Mouse (Mus musculus) left cerebral cortex, adult 2 months (tissue): ENCODE results near the gene Dgkh. TPM values are rescaled to one million over a fixed set of nuclear protein-coding genes. Genes with fewer than 3 reads are reported as not detected.
"Not testable (repeated sequence)": the region's sequence is repeated elsewhere in the genome, so short reads cannot be mapped to it uniquely, and the experiment has no call there.

Experiments
- DNase-seq, 2 experiments: peaks; one replicate each; pipeline ENCODE4 v3.0.0; 2021 to 2022; ENCODE audit warnings: low spot score in 2 of 2, mixed read lengths in 1 of 2; ENCODE audit errors: extremely low spot score in 1 of 2
- H3K27ac ChIP-seq: fragments of 200-600 bp; 2 replicates; pipeline ENCODE4 v1.8.1; 2022
- H3K4me3 ChIP-seq: fragments of 200-600 bp; 2 replicates; pipeline ENCODE4 v1.8.1; 2022
- CTCF ChIP-seq: fragments of 200-600 bp; IDR thresholded peaks from 2 replicates; pipeline ENCODE4 v1.8.1; 2022; ENCODE audit warnings: antibody characterized with exemption, mild to moderate bottlenecking, moderate library complexity
- intact Hi-C: fragments of 180-260 bp; cut with DNase I; formaldehyde crosslinking; loops from one replicate; pipeline ENCODE4 v1.15.1; 2025
- total RNA-seq, 2 experiments: library from RNA; stranded (reverse); gene quantifications; 2 replicates each; pipeline ENCODE4 v1.2.3; 2021

Gene Dgkh
- total RNA-seq, 2 experiments from 2014 or later = 77.3 to 77.8 TPM

- DNase-seq = no peak
Observed at GRCm38 (mm10) chr14:78734605-78735004, 2.0 kb upstream of the Dgkh start.

GRCm38 (mm10) chr14:78734203-78734602 is 1.6 kb upstream of the Dgkh start:
- intact Hi-C loops = loop anchor here (5.0 kb wide), 3 partner anchors 163 to 373 kb away; no protein-coding TSS in a partner anchor
- not testable (repeated sequence) for H3K4me3 ChIP-seq, H3K27ac ChIP-seq, DNase-seq

More at GRCm38 (mm10) chr14:78734605-78735004, 2.0 kb upstream of the Dgkh start:
- H3K4me3 ChIP-seq = no peak overlapping the region
- H3K27ac ChIP-seq = no peak overlapping the region
- no peak for TF ChIP-seq CTCF
- intact Hi-C loops = loop anchor here (5.0 kb wide), 3 partner anchors 163 to 373 kb away; no protein-coding TSS in a partner anchor

- Histone ChIP-seq H3K4me3 (peak overlapping the region; percentile 67), H3K27ac (peak overlapping the region; percentile 94)
Observed at GRCm38 (mm10) chr14:78733366-78734076, 945 bp upstream of the Dgkh start.

GRCm38 (mm10) chr14:78731852-78732616 is 542 bp downstream of the Dgkh start:
- Histone ChIP-seq H3K27ac (peak overlapping the region; percentile 94), H3K4me3 (peak overlapping the region; percentile 67)
- intact Hi-C loops = loop anchor here (1.0 to 5.0 kb wide), 4 partner anchors 116 to 375 kb away; no protein-coding TSS in a partner anchor
- TF ChIP-seq CTCF = no peak
- DNase-seq = peak; percentile 39 to 48

More at GRCm38 (mm10) chr14:78733366-78734076, 945 bp upstream of the Dgkh start:
- intact Hi-C loops = loop anchor here (5.0 kb wide), 3 partner anchors 164 to 374 kb away; no protein-coding TSS in a partner anchor
- TF ChIP-seq CTCF = no peak
- no peak for DNase-seq

- peak; percentile 19 for TF ChIP-seq CTCF
- intact Hi-C loops = loop anchor here (1.0 to 5.0 kb wide), 4 partner anchors 117 to 376 kb away; no protein-coding TSS in a partner anchor
- DNase-seq = peak in 1 of 2 experiments; percentile 46
- Histone ChIP-seq H3K4me3 (peak overlapping the region; percentile 67), H3K27ac (peak overlapping the region; percentile 94; the same call in 1 of the 2 replicates)
Observed at GRCm38 (mm10) chr14:78731240-78731639, 1.3 kb downstream of the Dgkh start.

- TF ChIP-seq CTCF = no peak
- Histone ChIP-seq H3K4me3 (peak overlapping the region; percentile 55), H3K27ac (no peak overlapping the region; the same call in 1 of the 2 replicates)
- DNase-seq = no peak
- intact Hi-C loops = loop anchor here (2.0 kb wide), 2 partner anchors 47 to 57 kb away; no protein-coding TSS in a partner anchor
Observed at GRCm38 (mm10) chr14:78725976-78726375, 6.6 kb downstream of the Dgkh start.

GRCm38 (mm10) chr14:78725307-78725956 is 7.1 kb downstream of the Dgkh start:
- TF ChIP-seq CTCF = no peak
- Histone ChIP-seq H3K27ac (peak overlapping the region; percentile 69), H3K4me3 (peak overlapping the region; percentile 55)
- intact Hi-C loops = loop anchor here (2.0 kb wide), 2 partner anchors 47 to 57 kb away; no protein-coding TSS in a partner anchor
- DNase-seq = no peak

GRCm38 (mm10) chr14:78724414-78725306 is 7.9 kb downstream of the Dgkh start:
- Histone ChIP-seq H3K27ac (peak overlapping the region; percentile 69), H3K4me3 (peak overlapping the region; percentile 55)
- DNase-seq = peak; percentile 45 to 49
- intact Hi-C loops = loop anchor here (2.0 kb wide), 2 partner anchors 46 to 56 kb away; no protein-coding TSS in a partner anchor
- peak; percentile 34 for TF ChIP-seq CTCF

- not testable (repeated sequence) for H3K27ac ChIP-seq, DNase-seq, H3K4me3 ChIP-seq
- peak; percentile 9 for TF ChIP-seq CTCF
- intact Hi-C loops = loop anchor here (2.0 kb wide), 2 partner anchors 45 to 55 kb away; no protein-coding TSS in a partner anchor
Observed at GRCm38 (mm10) chr14:78723655-78724054, 8.9 kb downstream of the Dgkh start.

- H3K4me3 ChIP-seq = no peak overlapping the region
- H3K27ac ChIP-seq = no peak overlapping the region
- DNase-seq = no peak
- intact Hi-C loops = no loop called here
- TF ChIP-seq CTCF = no peak
Observed at GRCm38 (mm10) chr14:78722031-78722430, 10.5 kb downstream of the Dgkh start.
